Mouse (Mus musculus) naive thymus-derived CD4-positive, alpha-beta T cell, adult 2 months (primary cell): ENCODE data around the gene Shoc2.
A peak's percentile ranks its signal among the peaks of the same experiment; 100 is the strongest.
"Not testable (repeated sequence)": the region's sequence is repeated elsewhere in the genome, so short reads cannot be mapped to it uniquely, and the experiment has no call there.

Source experiments
- DNase-seq: peaks from one replicate; pipeline ENCODE4 v3.0.0-alpha.2; 2011; ENCODE audit warnings: low read depth

Gene Shoc2

GRCm38 (mm10) chr19:53943802-53944785 is at the start of gene Shoc2, which contains the start of gene Bbip1:
TSS of gene Shoc2 (plus strand) at chr19:53944306.
TSS of gene Bbip1 (minus strand) at chr19:53944627.
- peak; percentile 100 for DNase-seq

GRCm38 (mm10) chr19:53894538-53895121 is 49.5 kb upstream of the Shoc2 start:
- DNase-seq: no peak

GRCm38 (mm10) chr19:53898046-53898445 is 46.1 kb upstream of the Shoc2 start:
- DNase-seq: peak; percentile 31

- DNase-seq: no peak
These were observed 45.6 kb upstream of the Shoc2 start for GRCm38 (mm10) chr19:53898498-53898897.

GRCm38 (mm10) chr19:53898970-53899900 is 44.9 kb upstream of the Shoc2 start:
- no peak for DNase-seq

- peak; percentile 83 for DNase-seq
These were observed 44.0 kb upstream of the Shoc2 start for GRCm38 (mm10) chr19:53899941-53900610.

- peak; percentile 75 for DNase-seq
These were observed 42.0 kb upstream of the Shoc2 start for GRCm38 (mm10) chr19:53901931-53902738.

- peak; percentile 97 for DNase-seq
These were observed 41.2 kb upstream of the Shoc2 start for GRCm38 (mm10) chr19:53902739-53903487.

GRCm38 (mm10) chr19:53903507-53904321 is 40.4 kb upstream of the Shoc2 start:
- DNase-seq: peak; percentile 81

GRCm38 (mm10) chr19:53904833-53905480 is 39.1 kb upstream of the Shoc2 start:
- DNase-seq: peak; percentile 57

GRCm38 (mm10) chr19:53906033-53906702 is 37.9 kb upstream of the Shoc2 start:
- DNase-seq: peak; percentile 65

GRCm38 (mm10) chr19:53906703-53907070 is 37.4 kb upstream of the Shoc2 start:
- peak; percentile 39 for DNase-seq

- DNase-seq: no peak
These were observed 29.2 kb upstream of the Shoc2 start for GRCm38 (mm10) chr19:53914950-53915349.

GRCm38 (mm10) chr19:53919541-53919940 is 24.6 kb upstream of the Shoc2 start:
- DNase-seq: no peak

GRCm38 (mm10) chr19:53921996-53922395 is 22.1 kb upstream of the Shoc2 start:
- not testable (repeated sequence) for DNase-seq

GRCm38 (mm10) chr19:53925338-53925751 is 18.8 kb upstream of the Shoc2 start:
- DNase-seq: peak; percentile 82

- DNase-seq: no peak
These were observed 17.4 kb upstream of the Shoc2 start for GRCm38 (mm10) chr19:53926705-53927104.

GRCm38 (mm10) chr19:53929218-53929617 is 14.9 kb upstream of the Shoc2 start:
- DNase-seq: no peak
